Mouse (Mus musculus) lung, postnatal 0 days (tissue): ENCODE measurements around the gene Micu1.

Experiments
- CTCF ChIP-seq: IDR thresholded peaks from 2 replicates; pipeline ENCODE4 v1.5.1; 2016; ENCODE audit warnings: antibody characterized with exemption, mild to moderate bottlenecking
- EP300 ChIP-seq: IDR thresholded peaks from 2 replicates; pipeline ENCODE4 v1.6.1; 2016; ENCODE audit warnings: antibody characterized with exemption, mild to moderate bottlenecking, control low read depth

- TF ChIP-seq CTCF (no peak), EP300 (no peak)
These were observed 187.1 kb downstream of the Micu1 start for GRCm38 (mm10) chr10:59889339-59889738.
